Mouse (Mus musculus): ENCODE results near the gene Treh.
A peak's percentile ranks its signal among the peaks of the same experiment; 100 is the strongest.

The Treh gene

GRCm38 (mm10) chr9:44679565-44679964, 6.5 kb downstream of the Treh start:
- DNase-seq = peak; percentile 55 to 62

GRCm38 (mm10) chr9:44683046-44683445, 10.0 kb downstream of the Treh start:
- DNase-seq = peak in 1 of 2 experiments; percentile 49

GRCm38 (mm10) chr9:44685346-44686330, 12.6 kb downstream of the Treh start:
- peak; percentile 57 to 74 for DNase-seq

GRCm38 (mm10) chr9:44686638-44687037, 13.6 kb downstream of the Treh start:
- DNase-seq = no peak

GRCm38 (mm10) chr9:44688013-44688412, 15.0 kb downstream of the Treh start:
- DNase-seq = no peak

GRCm38 (mm10) chr9:44690641-44691040, 17.6 kb downstream of the Treh start:
- no peak for DNase-seq

- peak; percentile 81 to 84 for DNase-seq
Measured at GRCm38 (mm10) chr9:44691671-44692520, 18.9 kb downstream of the Treh start.

GRCm38 (mm10) chr9:44693071-44693470, 20.0 kb downstream of the Treh start:
- DNase-seq = no peak

- DNase-seq = no peak
Measured at GRCm38 (mm10) chr9:44697866-44698265, 24.8 kb downstream of the Treh start.

- DNase-seq = no peak
Measured at GRCm38 (mm10) chr9:44699196-44699595, 26.2 kb downstream of the Treh start.

- DNase-seq = peak; percentile 44 to 50
Measured at GRCm38 (mm10) chr9:44699730-44700129, 26.7 kb downstream of the Treh start.

- no peak for DNase-seq
Measured at GRCm38 (mm10) chr9:44707749-44708428, 34.9 kb downstream of the Treh start.

- peak; percentile 83 to 84 for DNase-seq
Measured at GRCm38 (mm10) chr9:44708429-44708765, 35.4 kb downstream of the Treh start.

- no peak for DNase-seq
Measured at GRCm38 (mm10) chr9:44708925-44709324, 35.9 kb downstream of the Treh start.

- peak in 1 of 2 experiments; percentile 41 for DNase-seq
Measured at GRCm38 (mm10) chr9:44709600-44709999, 36.6 kb downstream of the Treh start.

GRCm38 (mm10) chr9:44710213-44710612, 37.2 kb downstream of the Treh start:
- DNase-seq = no peak

GRCm38 (mm10) chr9:44711602-44712001, 38.6 kb downstream of the Treh start:
- DNase-seq = no peak

GRCm38 (mm10) chr9:44713080-44713479, 40.0 kb downstream of the Treh start:
- DNase-seq = no peak

- no peak for DNase-seq
Measured at GRCm38 (mm10) chr9:44713574-44713973, 40.5 kb downstream of the Treh start.

GRCm38 (mm10) chr9:44715109-44715508, 42.1 kb downstream of the Treh start:
- no peak for DNase-seq

- no peak for DNase-seq
Measured at GRCm38 (mm10) chr9:44715705-44716362, 42.8 kb downstream of the Treh start.

All from kidney, adult 8-10 months (tissue).